Mouse (Mus musculus): ENCODE data around the gene Hoxa4.

Hoxa4 gene

GRCm38 (mm10) chr6:52190906-52191810 is at the start of gene Hoxa4:
TSS of gene Hoxa4 (minus strand) at chr6:52191753.
- no peak for DNase-seq

- no peak for DNase-seq
Measured at GRCm38 (mm10) chr6:52241001-52241621, 49.6 kb upstream of the Hoxa4 start.

GRCm38 (mm10) chr6:52240389-52241000 is 48.9 kb upstream of the Hoxa4 start, which contains the start of gene Hoxa10:
TSS of gene Hoxa10 (minus strand) at chr6:52240854.
- peak; percentile 74 for DNase-seq

- no peak for DNase-seq
Measured at GRCm38 (mm10) chr6:52239625-52240388, 48.3 kb upstream of the Hoxa4 start.

GRCm38 (mm10) chr6:52238976-52239375 is 47.4 kb upstream of the Hoxa4 start:
- no peak for DNase-seq

GRCm38 (mm10) chr6:52238155-52238545 is 46.6 kb upstream of the Hoxa4 start:
- DNase-seq, result no peak

GRCm38 (mm10) chr6:52237346-52238154 is 46.0 kb upstream of the Hoxa4 start:
- DNase-seq, result no peak

GRCm38 (mm10) chr6:52236806-52237205 is 45.3 kb upstream of the Hoxa4 start:
- DNase-seq, result no peak

- DNase-seq, result no peak
Measured at GRCm38 (mm10) chr6:52235866-52236265, 44.3 kb upstream of the Hoxa4 start.

GRCm38 (mm10) chr6:52235267-52235666 is 43.7 kb upstream of the Hoxa4 start:
- no peak for DNase-seq

GRCm38 (mm10) chr6:52234428-52235140 is 43.0 kb upstream of the Hoxa4 start:
- DNase-seq, result no peak

- no peak for DNase-seq
Measured at GRCm38 (mm10) chr6:52233546-52234427, 42.2 kb upstream of the Hoxa4 start.

GRCm38 (mm10) chr6:52232984-52233545 is 41.5 kb upstream of the Hoxa4 start:
- no peak for DNase-seq

GRCm38 (mm10) chr6:52232568-52232965 is 41.0 kb upstream of the Hoxa4 start:
- no peak for DNase-seq

- no peak for DNase-seq
Measured at GRCm38 (mm10) chr6:52231885-52232567, 40.5 kb upstream of the Hoxa4 start.

- DNase-seq, result no peak
Measured at GRCm38 (mm10) chr6:52230516-52231165, 39.1 kb upstream of the Hoxa4 start, which contains the start of gene Hoxa9. TSS of gene Hoxa9 (minus strand) at chr6:52231089.

- no peak for DNase-seq
Measured at GRCm38 (mm10) chr6:52229558-52230416, 38.2 kb upstream of the Hoxa4 start.

Data from liver (tissue).